Mouse (Mus musculus) thymus, adult 2 months (tissue): ENCODE results near the gene Efcab6. TPM values are rescaled to one million over a fixed set of nuclear protein-coding genes. Genes with fewer than 3 reads are reported as not detected.

ENCODE experiments used
- DNase-seq: peaks from one replicate; pipeline ENCODE4 v3.0.0; 2021
- H3K27ac ChIP-seq: fragments of 200-500 bp; 2 replicates; pipeline ENCODE4 v1.5.1; 2012; ENCODE audit warnings: low read length, control low read depth; ENCODE audit not compliant: control insufficient read depth, insufficient read depth
- H3K27me3 ChIP-seq: fragments of 200-500 bp; 2 replicates; pipeline ENCODE4 v1.6.1; 2012; ENCODE audit warnings: mild to moderate bottlenecking, low read length, moderate library complexity, mixed read lengths; ENCODE audit not compliant: control insufficient read depth, insufficient read depth
- H3K36me3 ChIP-seq: fragments of 200-500 bp; 2 replicates; pipeline ENCODE4 v1.6.1; 2012; ENCODE audit warnings: mild to moderate bottlenecking, low read length, moderate library complexity; ENCODE audit not compliant: control insufficient read depth, insufficient read depth
- H3K4me1 ChIP-seq: fragments of 200-500 bp; replicated peaks from 2 replicates; pipeline ENCODE4 v1.6.1; 2012; ENCODE audit warnings: low read length; ENCODE audit not compliant: control insufficient read depth, insufficient read depth
- H3K4me3 ChIP-seq: fragments of 200-500 bp; 2 replicates; pipeline ENCODE4 v1.5.1; 2012; ENCODE audit warnings: mild to moderate bottlenecking, low read length, control low read depth, moderate library complexity; ENCODE audit not compliant: control insufficient read depth, insufficient read depth
- CTCF ChIP-seq: fragments of 200-500 bp; IDR thresholded peaks from 2 replicates; pipeline ENCODE4 v1.5.1; 2012; ENCODE audit warnings: mild to moderate bottlenecking, control low read depth, low read length, moderate library complexity, borderline replicate concordance; ENCODE audit not compliant: control insufficient read depth, poor library complexity, insufficient read depth; ENCODE audit errors: extremely low read depth
- POLR2A ChIP-seq: fragments of 200-500 bp; IDR thresholded peaks from 2 replicates; pipeline ENCODE4 v1.6.1; 2012; ENCODE audit warnings: mild to moderate bottlenecking, low read length, control low read depth, moderate library complexity; ENCODE audit not compliant: control insufficient read depth, poor library complexity, insufficient read depth; ENCODE audit errors: extremely low read depth
- WGBS: fragments of 180-500 bp; shearing (Covaris S2); methylation state at CpG from one replicate; pipeline ENCODE4 v1.1.7; 2018; 5-methylcytosine and 5-hydroxymethylcytosine counted together
- polyA plus RNA-seq: library from polyadenylated mRNA; depleted of rRNA; stranded (reverse); fragments of >200 nt; gene quantifications from 2 replicates; pipeline ENCODE4 v1.2.3, GENCODE M21; 2012

Gene Efcab6
- polyA plus RNA-seq, 1 experiment, result 0.13 TPM

DNA sequence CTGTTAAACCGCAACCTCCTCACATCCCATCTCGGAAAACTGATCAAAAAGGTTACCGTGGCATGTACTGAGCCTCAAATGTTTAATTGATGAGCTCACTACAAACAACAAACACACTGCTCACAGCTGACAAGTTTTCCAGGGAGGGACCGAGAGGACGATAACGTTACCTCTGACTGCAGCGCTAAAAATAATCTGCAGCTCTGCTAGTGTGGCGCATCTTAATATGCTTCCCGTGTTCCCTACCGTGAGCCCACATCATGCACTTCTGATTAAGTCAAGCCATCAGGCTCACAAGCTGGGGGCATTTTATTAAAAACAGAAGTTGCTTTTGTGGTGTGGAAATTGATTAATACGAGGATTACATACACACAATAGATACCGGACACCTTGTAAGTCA lies 97.4 kb downstream of the Efcab6 start:
- H3K36me3 ChIP-seq, result no peaks in the 10 kb centered on the region
- no peaks in the 10 kb centered on the region for H3K4me1 ChIP-seq
- H3K27ac ChIP-seq, result no peak overlapping the region
- H3K4me3 ChIP-seq, result no peak overlapping the region
- no peak for DNase-seq
- 94% methylated on average over 12 of the region's 12 CpGs for WGBS
- TF ChIP-seq POLR2A, result no peak
- H3K27me3 ChIP-seq, result no peaks in the 10 kb centered on the region

DNA sequence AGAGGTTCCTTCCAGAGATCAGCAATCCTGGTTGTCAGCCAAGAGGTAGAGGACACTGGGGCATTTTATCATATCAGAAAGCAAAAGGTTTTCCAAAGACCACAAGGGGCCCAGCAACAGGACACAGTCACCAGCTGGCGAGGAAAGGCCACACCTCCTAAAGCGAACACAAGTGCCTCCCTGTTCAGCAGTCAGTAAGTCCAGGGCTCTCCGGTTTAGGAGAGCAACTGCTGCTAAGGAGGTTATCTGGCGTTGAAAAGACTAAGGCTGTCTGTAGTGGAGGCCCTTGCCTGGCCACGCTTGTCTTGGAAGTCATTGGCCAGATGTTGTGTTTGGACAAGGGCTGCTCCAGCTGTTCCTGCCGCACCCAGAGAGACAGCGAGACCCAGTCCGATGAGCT lies 100.1 kb downstream of the Efcab6 start:
- Histone ChIP-seq H3K27me3 (no peaks in the 10 kb centered on the region), H3K4me1 (no peaks in the 10 kb centered on the region), H3K4me3 (no peak overlapping the region), H3K27ac (no peak overlapping the region), H3K36me3 (no peaks in the 10 kb centered on the region)
- whole genome bisulfite sequencing, result 82% methylated on average over 8 of the region's 8 CpGs
- no peak for TF ChIP-seq CTCF
- no peak for TF ChIP-seq POLR2A
- DNase-seq, result no peak

GRCm38 (mm10) chr15:83958376-83958775 lies 106.8 kb downstream of the Efcab6 start:
- TF ChIP-seq CTCF (no peak), POLR2A (no peak)
- WGBS, result 74% methylated on average over 3 of the region's 3 CpGs
- H3K36me3 ChIP-seq, result no peaks in the 10 kb centered on the region
- H3K27me3 ChIP-seq, result no peaks in the 10 kb centered on the region
- DNase-seq, result no peak
- H3K4me3 ChIP-seq, result no peak overlapping the region
- H3K27ac ChIP-seq, result no peak overlapping the region
- no peaks in the 10 kb centered on the region for H3K4me1 ChIP-seq

DNA sequence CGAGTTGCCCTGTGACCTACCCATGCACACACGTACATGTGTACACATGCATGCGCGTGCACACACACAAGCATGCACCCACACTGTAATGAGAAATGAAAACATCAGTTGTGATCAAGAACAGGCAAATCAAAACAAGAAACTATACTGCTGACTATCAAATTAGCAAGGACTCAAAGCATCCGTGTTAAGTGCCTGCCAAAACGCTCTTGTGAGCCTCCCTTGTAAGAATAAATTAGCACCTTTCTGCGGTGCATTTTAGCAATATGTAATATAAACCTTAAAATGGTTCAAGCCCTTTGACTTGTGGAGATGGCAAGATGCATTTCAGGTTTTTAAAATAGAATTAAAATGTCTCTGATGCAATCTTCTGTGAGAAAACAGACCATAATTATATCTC lies 108.2 kb downstream of the Efcab6 start:
- TF ChIP-seq CTCF, result no peak
- no peak for TF ChIP-seq POLR2A
- H3K36me3 ChIP-seq, result no peaks in the 10 kb centered on the region
- WGBS, result 93% methylated on average over 7 of the region's 7 CpGs
- no peak overlapping the region for H3K4me3 ChIP-seq
- DNase-seq, result no peak
- H3K4me1 ChIP-seq, result no peaks in the 10 kb centered on the region
- no peaks in the 10 kb centered on the region for H3K27me3 ChIP-seq
- H3K27ac ChIP-seq, result no peak overlapping the region

DNA sequence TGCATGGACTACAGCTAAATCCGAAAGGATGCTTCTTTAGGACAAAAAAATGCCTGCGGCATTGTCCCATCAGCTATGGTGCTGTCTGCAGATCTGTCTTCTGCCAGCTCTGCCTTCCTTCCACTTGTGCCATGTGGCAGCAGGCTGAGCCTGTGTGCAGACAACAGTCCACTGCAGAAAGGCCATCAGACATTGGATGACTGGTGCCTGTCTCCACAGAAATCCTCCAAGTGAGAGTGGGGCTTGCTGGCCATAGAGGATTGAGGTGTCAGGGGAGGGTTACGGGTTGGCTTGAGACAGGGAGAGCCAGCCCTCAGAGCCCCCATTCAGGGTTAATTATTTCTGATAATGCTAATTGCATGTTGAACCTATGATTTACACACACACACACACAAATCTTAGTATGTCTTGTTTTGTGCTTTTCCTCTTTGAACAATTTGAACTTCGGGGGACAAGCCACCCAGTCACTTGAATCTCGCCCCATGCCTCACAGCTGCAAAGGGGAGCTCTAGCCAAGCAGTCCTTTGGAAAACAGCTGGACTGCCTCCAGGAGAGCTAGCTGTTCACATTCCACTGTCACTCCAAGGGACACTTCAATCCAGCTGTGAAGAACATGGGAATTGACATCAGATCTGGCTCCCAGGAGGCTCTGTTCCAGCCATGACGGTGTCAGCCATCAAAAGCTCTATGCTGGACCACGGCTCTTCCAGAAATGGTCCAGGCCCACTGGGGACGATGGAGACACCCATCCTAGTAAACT lies 109.1 kb downstream of the Efcab6 start:
- DNase-seq, result no peak
- no peaks in the 10 kb centered on the region for H3K4me1 ChIP-seq
- H3K4me3 ChIP-seq, result no peak overlapping the region
- 87% methylated on average over 8 of the region's 8 CpGs for WGBS
- H3K27ac ChIP-seq, result no peak overlapping the region
- H3K36me3 ChIP-seq, result no peaks in the 10 kb centered on the region
- no peak for TF ChIP-seq CTCF
- TF ChIP-seq POLR2A, result no peak
- H3K27me3 ChIP-seq, result no peaks in the 10 kb centered on the region

DNA sequence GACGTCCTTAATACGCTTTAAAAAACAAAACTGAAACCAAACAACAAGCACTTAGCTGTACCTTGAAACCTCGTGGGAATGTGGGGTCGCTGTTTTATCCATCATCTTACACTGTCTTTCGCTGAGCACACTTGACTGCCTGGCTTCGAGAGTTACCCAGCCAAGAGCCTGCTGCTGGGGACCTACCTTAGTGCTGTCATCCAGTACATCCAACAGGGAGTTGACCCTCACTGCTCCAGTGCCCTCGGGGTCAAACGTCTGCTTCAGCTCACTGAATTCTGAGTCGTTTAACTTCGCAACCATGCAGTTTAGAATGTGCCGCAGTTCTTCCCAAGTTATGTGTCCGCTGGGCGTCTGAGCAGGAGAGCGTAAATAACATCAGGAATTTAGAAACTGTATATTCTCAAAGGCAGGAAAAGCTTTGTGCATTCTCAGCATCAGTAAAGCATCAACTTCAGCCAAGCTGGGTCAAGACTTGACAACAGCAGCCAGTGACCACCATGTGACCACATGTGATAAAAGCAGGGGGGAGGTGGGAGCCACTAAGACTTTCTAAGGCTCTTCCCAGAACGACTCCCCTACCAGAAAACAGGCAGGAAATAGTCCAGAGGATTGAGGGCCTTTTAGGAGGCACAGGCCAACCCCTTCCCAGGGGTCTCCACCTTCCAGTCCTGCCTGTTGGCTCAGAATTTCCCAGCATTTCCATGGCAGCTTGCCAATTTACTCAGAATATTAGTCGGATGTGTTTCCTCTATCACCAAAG lies 115.3 kb downstream of the Efcab6 start:
- H3K36me3 ChIP-seq, result no peaks in the 10 kb centered on the region
- WGBS, result 73% methylated on average over 16 of the region's 16 CpGs
- TF ChIP-seq POLR2A (no peak), CTCF (no peak)
- H3K4me1 ChIP-seq, result no peaks in the 10 kb centered on the region
- H3K27ac ChIP-seq, result no peak overlapping the region
- no peak for DNase-seq
- H3K4me3 ChIP-seq, result no peak overlapping the region
- H3K27me3 ChIP-seq, result no peaks in the 10 kb centered on the region

DNA sequence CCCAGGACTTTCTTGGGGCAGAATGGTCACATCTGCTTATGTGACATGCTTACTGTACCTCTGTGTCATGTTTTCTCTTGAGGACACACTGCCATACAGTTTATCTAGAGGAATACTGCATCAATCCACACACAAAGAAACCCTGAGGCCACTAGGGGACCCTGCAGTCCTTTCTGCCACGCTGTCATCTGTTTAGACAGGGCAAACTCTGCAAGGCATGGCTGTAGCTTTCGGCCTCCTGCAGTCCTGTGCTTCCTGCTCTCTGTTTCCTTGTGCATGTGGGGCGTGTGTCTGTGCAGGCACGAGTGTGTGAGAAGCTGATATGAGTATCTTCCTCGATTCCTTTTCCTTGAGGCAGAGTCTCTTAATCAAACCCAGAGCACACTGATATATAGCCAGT lies 125.5 kb downstream of the Efcab6 start:
- Histone ChIP-seq H3K4me1 (no peaks in the 10 kb centered on the region), H3K4me3 (no peak overlapping the region), H3K27ac (no peak overlapping the region), H3K27me3 (no peaks in the 10 kb centered on the region), H3K36me3 (no peaks in the 10 kb centered on the region)
- DNase-seq, result no peak
- 23% methylated on average over 5 of the region's 5 CpGs for WGBS
- no peak for TF ChIP-seq POLR2A
- TF ChIP-seq CTCF, result no peak
